Comparison of ENCODE assay signal across 8 mouse cellular contexts in the genomic region with DNA sequence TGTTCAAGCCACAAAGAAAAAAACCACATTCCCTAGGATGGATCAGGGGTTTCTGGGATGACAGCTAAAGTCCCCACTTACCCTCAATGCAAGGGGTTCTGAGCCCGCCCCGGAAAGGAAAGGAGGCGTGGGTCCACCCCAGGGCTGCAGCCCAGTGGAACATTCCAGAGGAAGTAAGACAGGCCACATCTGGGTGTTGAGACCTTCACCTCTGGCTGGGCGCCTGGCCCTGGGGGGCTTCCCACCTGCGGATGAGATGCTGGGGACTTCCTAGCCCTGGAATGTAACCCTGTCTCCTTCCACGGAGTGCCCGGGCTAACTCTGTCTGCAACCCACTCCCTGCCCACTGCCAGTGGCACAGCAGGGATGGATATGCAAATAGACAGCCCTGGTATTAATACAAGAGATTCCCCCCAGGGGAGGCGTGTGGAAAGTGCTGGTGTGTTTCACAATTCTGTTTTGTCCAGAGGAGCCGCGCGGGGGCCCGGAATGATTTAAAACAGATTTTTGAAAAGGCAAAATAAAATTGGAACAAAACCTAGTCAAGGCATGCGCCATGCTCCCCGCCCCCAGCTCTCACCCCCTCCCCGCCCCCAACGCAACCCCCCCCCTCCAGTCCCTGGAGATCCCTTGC. TPM values are rescaled to one million over a fixed set of nuclear protein-coding genes. Genes with fewer than 3 reads are reported as not detected.
A peak's percentile ranks its signal among the peaks of the same experiment; 100 is the strongest.
DNase-seq lines count a peak whose midpoint lies in the region; ATAC-seq lines count a peak whose summit lies in the region.

No protein-coding gene starts in this region.

- H3K27ac ChIP-seq in limb, embryonic 15.5 days = peak overlapping the region; percentile 33; the same call in 1 of the 2 replicates

- H3K27me3 ChIP-seq in limb, embryonic 15.5 days = 0 out of 2 replicates have a peak, but pooled peaks cover 12% of the 10 kb centered on the region

- peaks cover 62% of the 10 kb centered on the region for H3K4me1 ChIP-seq in limb, embryonic 15.5 days

- no peak for ATAC-seq in limb, embryonic 15.5 days (ENCODE audit: insufficient number of reproducible peaks, low FRiP score, low TSS enrichment, low read depth)

- 10% methylated on average over 16 of the region's 16 CpGs for WGBS in limb, embryonic 15.5 days

- H3K9ac ChIP-seq in limb, embryonic 15.5 days = peak overlapping the region; percentile 42; the same call in 1 of the 2 replicates

- H3K4me3 ChIP-seq in limb, embryonic 15.5 days = peak overlapping the region; percentile 54

- DNase-seq in adrenal gland, postnatal 14 days = peak; percentile 56
- no peak for DNase-seq in adrenal gland, adult (ENCODE audit: inconsistent age in 2 of 2, low spot score in 1 of 2)
- DNase-seq in retina, postnatal 1 day = peak; percentile 49
- DNase-seq in retina, embryonic 14.5 days (ENCODE audit: low spot score) = no peak
- no peak for DNase-seq in cerebellum, postnatal 25 days
- DNase-seq in frontal cortex, postnatal 10 days (ENCODE audit: low spot score in 2 of 2) = no peak
- no peak for DNase-seq in thymus, postnatal 10 days (ENCODE audit: low spot score in 2 of 2)

- H3K36me3 ChIP-seq in limb, embryonic 15.5 days = no peaks in the 10 kb centered on the region

- no peaks in the 10 kb centered on the region for H3K9me3 ChIP-seq in limb, embryonic 15.5 days

- peak overlapping the region; percentile 82 for H3K4me2 ChIP-seq in limb, embryonic 15.5 days

RNA-seq across cellular contexts. Expression of gene Pard6b, which starts 31.7 kb away (rescaled TPM):
- 1.7 and 1.9 TPM in 2 replicates for total RNA-seq in adrenal gland, postnatal 14 days (2021)
- 2.9 and 3.8 TPM in 2 replicates for polyA plus RNA-seq in limb, embryonic 15.5 days (2015; fragmentation: Nextera tagmentation; extraction: Ambion mirVana)

RNA-seq across cellular contexts. Expression of gene Ripor3, which starts 38.7 kb away (rescaled TPM):
- 2.6 and 5.3 TPM in 2 replicates for total RNA-seq in adrenal gland, postnatal 14 days (2021)
- 7.9 and 9.2 TPM in 2 replicates for polyA plus RNA-seq in limb, embryonic 15.5 days (2015; fragmentation: Nextera tagmentation; extraction: Ambion mirVana)

Comparison
In these comparisons a context has a peak if more than half of its experiments do, and no peak if none do; other contexts are left out.
1. DNase-seq: peak in adrenal gland, postnatal 14 days (single experiment) and retina, postnatal 1 day (single experiment); none in adrenal gland, adult (0 of 2), retina, embryonic 14.5 days (single experiment), cerebellum, postnatal 25 days (0 of 2), frontal cortex, postnatal 10 days (0 of 2) and thymus, postnatal 10 days (0 of 2).